Mouse (Mus musculus): Measurements from ENCODE around the gene Rnf215.
"Not testable (repeated sequence)": the region's sequence is repeated elsewhere in the genome, so short reads cannot be mapped to it uniquely, and the experiment has no call there.

Gene Rnf215

DNA sequence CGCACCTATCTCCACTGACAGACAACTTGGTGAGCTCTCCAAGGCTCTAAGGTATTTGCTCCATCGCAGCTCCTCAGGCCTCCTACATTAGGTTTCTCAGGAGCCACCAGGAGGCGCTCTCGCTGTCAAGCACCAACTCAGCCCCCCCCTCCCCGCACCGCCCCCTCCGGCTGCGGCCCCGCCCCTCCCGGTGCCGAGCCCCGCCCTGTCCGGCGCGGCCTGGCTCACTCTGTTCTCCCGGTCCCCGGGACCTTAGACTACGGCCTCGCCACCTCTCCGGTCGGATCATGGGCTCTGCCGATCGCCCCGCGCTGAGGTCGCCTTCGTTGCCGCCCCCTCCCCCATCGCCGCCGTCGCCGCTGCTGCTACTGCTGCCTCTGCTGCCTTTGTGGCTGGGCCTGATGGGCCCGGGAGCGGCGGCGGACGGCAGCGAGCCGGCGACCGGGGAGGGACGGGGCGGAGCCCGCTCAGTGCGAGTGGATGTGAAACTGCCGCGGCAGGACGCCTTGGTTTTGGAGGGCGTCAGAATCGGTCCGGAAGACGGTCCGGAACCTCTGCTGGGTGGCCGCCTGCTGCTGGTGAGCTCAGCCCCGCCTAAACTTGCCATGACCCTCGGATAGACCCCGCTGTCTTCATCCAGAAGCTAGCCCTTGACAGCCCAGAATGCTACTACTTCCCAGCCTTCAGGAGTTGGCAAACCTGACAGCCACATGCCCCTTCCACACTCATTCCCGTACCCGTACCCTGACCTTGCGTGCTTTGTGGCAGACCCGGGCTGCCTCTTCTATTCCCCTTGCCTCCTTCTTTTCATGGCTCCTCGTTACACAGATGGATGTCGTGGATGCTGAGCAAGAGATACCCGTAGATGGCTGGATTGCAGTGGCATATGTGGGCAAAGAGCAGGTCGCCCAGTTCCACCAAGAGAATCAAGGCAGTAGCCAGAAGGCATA, at the start of gene Rnf215:
Rnf215 (plus strand) TSS at position 217 of the 950 bp plus-strand sequence.
- DNase-seq (ENCODE audit: low spot score in 2 of 2) = peak; percentile 57 to 86

DNA sequence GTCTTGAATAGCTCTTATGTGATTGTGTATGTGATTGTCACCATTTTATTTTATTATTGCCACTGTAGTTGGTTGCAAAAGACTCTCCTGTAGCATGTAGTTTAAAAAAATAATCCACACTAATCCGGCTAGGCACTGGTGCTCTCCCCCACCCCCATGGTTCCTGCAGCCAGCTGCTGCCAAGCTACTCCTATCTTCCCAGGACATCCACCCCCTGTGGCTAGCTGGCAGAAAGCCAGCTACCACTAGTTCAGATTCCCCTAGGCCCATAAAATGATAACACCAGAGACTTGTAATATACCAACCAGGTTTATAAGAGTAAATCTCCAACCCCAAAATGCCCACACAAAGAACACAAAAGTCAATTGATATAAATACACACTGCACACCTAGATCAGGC, 48.8 kb upstream of the Rnf215 start:
- DNase-seq (ENCODE audit: low spot score in 2 of 2) = no peak

DNA sequence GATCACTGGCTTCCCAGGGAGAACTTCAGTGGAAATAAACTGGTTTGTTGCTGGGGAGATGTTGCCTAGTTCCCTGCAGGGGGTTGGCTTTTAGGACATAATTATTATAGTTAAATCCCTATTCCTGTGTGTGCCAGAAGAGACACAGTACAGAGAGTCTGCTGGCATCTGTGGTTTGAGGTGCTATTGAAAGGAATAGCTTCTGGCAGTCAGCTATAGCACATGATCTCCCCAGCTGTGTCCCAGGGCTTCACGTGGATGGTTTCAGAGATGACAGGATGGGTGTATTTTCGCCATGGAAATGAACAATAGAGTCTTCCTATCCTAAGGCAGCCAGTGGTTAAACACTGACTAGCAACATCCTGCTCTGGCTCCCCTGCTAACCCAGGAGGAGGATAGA, 47.7 kb upstream of the Rnf215 start:
- DNase-seq (ENCODE audit: low spot score in 2 of 2) = peak in 1 of 2 experiments; percentile 55

DNA sequence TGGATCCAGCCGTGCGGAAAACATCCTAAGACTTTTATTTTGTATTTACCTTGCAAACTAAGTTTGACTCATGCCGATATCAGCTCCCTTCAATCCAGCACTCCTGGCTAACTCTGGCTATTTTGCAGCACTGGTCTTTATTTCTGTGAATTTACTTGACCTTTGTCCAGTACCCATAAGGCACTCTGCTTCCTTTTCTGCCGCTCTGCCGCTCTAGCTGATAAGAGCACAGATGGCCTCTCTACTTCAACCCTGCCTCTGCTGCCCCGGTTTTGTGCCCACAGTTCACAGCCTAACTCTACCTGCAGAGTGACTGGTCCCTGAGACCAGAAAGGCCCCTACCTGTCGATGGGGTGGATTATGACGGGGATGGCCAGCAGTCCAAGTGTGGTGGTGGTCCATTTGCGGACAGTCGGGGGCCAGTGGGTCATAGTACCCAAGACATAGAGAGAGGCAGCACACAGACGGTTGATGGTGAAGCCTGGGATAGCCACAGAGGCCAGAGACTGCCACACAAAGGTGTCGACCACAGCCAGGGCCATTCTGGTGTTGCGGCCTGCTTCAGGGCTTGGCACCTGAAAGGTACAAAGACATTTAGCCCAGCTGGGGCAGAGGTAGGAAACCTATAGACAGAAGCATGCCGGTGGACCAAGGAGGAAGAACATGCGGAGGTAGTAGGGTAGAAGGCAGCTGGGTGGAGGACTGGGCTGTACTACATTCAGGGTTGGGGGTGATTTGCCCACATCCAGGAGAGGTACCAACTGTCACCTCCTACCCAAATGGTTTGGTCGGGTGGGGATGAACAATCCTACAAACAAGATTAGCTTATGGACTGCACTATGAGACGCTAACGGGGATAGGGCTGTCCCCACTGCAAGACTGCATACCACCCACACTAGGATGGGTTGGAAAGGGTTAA, 41.3 kb upstream of the Rnf215 start:
- DNase-seq (ENCODE audit: low spot score in 2 of 2) = peak in 1 of 2 experiments; percentile 66

DNA sequence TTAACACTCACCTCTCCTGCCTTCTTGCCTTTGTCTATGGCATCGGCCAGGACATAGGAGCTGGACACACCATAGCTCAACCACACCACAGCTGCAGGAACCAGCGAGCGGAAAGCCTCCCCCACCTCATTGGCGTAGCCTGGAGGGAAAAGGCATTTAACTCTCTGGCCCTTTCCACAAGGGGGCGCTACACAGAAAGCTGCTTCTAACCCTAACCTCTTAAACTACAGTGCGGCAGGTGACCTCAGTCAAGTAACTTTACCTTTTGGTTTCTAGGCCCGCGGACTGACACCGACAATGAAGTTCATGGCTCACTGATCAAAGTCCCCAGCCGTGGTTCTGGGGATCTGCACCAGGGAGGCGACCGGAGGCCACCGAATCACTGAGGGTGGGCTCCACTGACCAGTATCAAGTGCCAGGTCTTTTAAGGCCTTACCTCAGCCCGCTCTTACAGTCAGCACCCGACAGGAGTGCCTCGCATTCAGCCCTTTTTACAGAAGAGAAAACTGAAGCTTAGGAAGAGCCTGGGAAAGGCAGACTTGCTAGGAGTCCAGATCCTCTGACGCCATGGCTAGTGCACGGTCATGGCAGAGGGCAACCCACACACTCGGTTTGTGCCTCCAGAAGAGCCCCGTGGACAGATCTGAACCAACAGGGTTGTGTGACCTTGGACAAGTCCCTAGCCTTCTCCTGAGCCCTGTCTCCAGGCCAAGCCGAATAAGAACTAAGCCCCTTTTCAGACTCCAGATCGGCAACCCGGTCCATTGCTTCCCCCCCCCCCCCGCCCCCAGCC, 40.4 kb upstream of the Rnf215 start:
- peak; percentile 48 to 61 for DNase-seq (ENCODE audit: low spot score in 2 of 2)

DNA sequence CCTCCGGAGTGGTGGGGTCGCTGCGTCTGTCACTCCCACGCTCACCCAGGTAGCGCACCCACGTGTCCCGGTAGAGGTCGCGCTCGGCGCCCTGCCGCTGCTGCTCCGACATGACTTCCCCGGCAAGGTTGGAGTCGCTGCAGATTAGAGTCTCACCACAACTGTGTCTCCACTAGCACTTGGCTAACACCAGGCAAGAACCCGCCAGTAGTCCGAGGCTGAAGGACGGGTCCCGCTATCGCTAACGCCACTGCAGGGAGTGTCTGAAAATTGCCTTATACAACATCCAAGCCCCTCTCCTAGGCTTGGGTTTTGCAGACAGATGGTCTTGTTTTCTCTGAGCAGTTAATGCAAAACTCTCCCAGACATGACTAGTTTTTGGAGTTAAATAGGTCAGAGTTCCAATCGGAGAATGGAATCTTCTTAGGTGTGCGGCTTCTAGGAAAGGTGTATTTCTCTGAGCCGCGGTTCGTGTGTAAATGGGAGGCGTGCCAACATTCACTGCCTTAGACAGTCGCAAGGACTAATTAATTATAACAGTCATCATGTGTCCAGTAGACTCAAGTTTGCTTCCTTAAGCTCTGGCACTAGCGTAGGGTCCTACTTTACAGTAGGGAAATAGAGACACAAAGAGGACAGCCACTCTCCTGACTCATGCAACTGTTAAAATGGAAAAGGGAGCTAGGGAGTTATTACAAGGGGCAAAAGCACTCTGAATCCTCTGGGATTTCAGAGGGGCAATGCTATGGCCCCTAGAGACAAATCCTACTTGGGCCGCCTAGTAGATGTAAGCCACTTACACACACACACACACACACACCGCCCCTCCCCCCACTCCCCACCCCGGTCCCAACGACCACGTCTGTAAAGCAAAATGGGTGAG, 39.6 kb upstream of the Rnf215 start, which contains the start of gene Mtfp1:
Mtfp1 (minus strand) TSS at position 275 of the 883 bp plus-strand sequence.
- peak in 1 of 2 experiments; percentile 52 for DNase-seq (ENCODE audit: low spot score in 2 of 2)

DNA sequence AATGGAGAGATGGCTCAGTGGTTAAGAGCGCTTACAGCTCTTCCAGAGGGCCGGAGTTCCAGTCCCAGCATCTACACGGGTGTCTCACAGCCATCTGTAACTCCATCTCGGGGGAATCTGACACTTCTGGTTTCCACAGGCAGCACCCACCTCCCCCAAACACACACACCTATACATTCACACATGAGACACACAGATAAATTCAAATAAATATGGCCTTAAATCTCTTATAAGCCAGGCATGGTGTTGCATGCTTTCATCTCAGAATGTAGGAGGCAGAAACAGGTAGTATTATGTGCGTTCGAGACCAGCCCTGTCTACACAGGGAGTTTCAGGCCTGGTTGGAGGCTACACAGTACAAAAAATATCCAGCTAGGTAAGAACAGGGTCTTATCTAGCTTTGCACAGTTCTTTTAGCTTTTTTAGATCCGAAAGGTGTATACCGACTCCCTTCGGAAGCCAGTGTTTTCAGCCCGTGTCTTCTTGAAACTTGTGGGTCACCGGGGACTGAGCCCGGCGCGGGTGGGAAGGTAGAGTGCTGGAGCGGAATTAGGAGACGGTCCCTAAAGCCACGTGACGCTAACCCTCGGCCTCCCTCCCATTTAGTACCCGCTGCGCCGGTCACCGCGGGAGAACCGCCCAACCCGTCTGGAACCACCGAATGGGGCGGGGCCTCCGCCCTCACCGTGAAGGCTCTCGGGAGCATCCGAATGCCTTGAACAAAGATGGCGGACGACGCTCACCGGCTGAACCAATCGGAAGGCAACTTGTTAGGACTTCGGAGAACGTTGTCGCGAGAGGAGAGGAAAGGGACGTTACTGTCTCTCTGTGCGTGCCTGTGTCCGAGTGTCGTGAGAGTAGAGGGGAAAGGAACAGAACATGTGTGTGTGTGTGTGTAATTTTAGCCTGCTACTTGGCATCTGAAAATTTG, 38.7 kb upstream of the Rnf215 start:
- peak; percentile 97 to 98 for DNase-seq (ENCODE audit: low spot score in 2 of 2)

DNA sequence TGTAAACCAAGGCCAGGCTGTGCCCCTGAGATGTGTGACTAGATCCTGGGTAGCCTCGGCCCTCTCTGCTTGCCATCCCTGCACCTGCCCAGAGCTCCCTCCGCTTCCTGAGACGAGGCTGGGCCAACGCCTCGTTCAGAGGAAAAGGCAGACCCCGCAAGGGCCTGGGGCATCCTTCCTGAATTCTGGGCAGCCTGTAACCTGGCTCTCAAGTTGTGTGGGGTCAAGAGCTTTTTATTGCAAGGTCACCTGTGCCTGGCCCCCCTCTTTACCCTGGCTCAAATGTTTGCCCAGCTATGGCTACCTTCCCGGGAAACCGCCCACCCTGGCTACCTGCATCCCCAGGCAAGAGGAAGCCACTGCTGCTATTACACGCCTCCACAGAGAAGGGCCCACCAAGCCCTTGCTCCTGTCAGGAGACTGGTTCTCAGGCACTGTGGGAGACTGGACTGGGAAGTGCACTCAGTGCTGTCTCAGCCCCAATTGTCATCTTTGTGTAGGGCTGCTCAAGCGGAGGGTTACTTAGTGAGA, 37.8 kb upstream of the Rnf215 start:
- no peak for DNase-seq (ENCODE audit: low spot score in 2 of 2)

DNA sequence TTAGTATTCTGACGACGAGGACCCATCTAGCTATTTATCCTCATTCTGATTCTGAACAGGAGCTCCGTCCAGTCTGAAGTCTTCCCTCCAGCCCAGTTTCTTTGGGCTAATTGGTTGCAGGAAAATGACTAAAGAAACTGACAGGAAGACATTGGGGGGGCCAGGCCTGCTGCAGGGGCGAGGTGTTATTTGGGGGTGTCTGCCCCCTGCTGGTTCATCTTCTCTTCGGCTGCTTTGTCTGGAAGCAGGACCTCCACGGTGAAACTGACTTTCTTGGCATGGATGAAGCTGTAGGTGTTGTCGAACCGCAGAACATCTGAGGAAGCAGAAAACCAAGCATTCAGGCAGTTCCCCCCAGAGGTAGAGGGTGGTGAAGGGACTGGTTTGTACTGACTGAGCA, 36.9 kb upstream of the Rnf215 start:
- DNase-seq (ENCODE audit: low spot score in 2 of 2) = no peak

DNA sequence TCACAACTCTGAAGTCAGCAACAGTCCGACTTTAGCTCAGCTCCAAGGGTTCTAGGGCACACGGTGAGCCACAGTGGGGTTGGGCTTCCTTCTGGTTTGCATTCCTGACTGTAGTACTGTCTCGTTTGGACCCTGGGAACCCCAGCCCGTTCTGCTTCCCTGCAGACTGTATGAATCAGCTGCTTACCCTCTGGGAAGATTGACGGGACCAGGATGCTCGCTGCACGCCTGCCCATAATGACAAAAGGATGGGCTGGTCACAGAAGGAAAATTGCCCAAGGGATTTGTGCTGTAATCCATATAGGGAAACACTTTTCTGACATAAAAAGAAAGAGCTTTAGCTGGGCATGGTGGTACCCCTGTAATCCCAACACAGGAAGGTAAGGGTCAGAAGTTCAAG, 36.2 kb upstream of the Rnf215 start:
- DNase-seq (ENCODE audit: low spot score in 2 of 2) = no peak

DNA sequence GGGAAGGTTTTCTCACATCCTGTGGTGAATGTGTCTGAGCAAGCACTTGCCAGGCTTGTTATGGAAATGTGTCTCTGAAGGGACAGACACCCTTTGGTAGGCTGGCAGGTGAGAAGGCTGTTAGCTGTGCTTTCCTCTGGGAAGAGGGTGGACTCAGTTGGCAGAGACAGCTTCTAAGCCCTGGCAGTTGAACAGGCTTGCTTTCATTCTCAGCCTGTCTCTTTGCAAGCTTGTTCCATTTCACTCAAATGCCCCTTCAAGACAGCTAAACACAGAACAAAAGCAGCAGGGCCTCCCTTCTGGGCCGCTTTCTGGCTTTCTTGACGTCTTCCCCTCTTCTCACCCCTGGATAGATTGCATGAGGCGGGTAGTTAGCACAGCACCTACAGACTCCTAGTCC, 35.6 kb upstream of the Rnf215 start:
- DNase-seq (ENCODE audit: low spot score in 2 of 2) = no peak

DNA sequence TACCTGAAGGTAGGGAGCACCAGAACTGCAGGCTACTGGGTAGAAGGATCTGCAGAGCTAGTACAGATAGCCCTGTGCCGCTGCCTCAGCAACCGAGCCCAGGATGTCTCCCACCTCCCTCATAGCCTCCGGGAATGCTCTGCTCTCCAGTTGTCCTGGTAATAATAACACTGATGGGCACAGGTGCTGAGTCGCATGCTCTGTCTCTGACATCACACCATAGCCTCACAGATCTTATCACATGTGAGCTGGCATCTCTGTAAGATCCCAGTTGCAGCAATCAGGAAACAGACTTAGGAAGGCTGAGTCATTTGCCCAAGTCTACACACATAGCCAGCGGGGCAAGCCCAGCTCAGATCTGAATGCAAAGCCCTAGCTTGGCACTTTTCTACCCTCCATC, 33.2 kb upstream of the Rnf215 start:
- no peak for DNase-seq (ENCODE audit: low spot score in 2 of 2)

DNA sequence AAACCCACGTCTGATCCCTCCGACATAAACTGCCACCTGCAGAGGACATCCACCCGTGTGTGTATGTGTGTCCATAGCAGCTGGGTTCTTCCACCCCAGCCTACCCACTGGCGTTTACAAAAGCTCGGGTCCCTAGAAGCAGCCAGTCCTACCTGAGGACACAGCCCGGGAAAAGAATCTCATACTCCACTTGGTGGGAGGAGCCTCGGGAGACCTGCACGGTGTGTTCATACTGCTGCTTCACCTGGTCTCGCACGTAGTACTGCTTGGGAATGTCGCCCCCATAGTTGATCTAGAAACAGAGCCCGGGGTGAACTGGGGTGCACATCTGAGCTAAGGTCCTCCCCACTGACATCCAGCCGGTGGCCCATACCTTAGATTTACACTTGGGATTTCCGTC, 31.5 kb upstream of the Rnf215 start:
- no peak for DNase-seq (ENCODE audit: low spot score in 2 of 2)

DNA sequence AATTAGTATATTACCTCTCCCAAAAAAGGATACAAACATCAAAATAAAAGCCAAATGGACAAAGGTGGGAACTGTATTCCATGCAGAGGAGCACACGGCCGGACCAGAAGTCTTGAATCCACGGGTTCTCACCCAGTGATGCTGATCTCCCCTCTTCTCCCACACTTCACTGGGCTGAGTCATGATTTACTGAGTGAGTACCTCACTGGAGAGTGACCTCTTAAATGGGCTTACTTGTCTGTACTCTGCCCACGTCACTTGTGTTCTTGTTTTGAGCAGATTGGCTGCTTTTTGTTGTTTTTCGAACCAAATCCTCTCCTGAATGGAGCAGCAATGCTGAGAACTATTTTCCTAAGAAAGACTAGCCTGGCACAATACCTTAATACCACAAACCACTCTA, 30.0 kb upstream of the Rnf215 start:
- DNase-seq (ENCODE audit: low spot score in 2 of 2) = no peak

DNA sequence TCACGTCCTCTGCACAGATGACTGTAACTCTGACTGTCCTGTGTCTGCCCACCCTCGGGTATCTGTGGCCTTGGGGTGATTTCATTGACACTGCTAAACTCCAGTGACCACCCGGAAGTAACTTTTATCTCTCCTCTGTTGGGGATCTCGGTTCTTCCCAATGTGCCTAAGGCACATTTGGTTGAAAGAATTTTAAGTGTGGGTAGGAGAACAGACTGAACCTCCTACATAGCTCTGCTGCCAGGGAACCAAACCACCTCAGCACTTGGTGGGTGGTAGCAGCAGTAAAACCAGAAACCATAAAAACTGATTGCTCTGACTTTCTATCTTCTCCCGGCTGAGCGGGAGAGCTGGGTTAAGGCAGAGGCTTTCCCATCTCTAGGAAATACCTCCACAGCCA, 29.6 kb upstream of the Rnf215 start:
- no peak for DNase-seq (ENCODE audit: low spot score in 2 of 2)

DNA sequence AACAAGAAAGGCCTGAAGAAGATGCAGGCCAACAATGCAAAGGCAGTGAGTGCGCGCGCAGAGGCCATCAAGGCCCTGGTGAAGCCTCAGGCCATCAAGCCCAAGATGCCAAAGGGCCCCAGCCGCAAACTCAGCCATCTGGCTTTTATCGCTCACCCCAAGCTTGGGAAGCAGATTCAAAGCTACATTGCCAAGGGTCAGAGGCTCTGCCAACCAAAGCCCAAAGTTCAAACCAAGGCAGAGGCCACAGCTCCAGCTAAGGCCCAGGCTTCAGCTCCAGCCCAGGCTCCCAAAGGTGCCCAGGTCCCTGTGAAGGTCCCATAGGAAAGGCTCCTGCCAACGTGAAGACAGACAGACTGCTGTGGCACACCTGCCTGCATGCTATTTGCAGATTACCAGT, 27.1 kb upstream of the Rnf215 start:
- not testable (repeated sequence) for DNase-seq (ENCODE audit: low spot score in 2 of 2)

DNA sequence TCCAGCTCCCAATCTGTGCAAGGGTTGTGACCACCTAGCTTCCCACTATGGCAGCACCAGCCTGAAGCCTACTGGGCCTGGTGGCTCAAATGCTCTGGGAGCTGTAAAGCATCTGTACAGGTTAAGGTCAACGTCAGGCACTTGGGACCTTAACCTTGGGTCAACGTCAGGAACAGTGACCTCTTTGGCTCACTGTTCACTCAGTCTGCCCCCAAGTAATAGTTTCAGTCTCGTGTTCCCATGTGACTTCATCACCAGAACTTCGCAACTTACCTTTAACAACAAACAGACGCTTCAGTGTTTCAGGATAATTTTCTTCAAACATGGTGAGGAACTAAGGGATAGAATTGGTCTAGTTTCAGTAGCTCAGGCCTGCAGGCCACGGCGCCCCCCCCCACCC, 26.3 kb upstream of the Rnf215 start:
- DNase-seq (ENCODE audit: low spot score in 2 of 2) = no peak

DNA sequence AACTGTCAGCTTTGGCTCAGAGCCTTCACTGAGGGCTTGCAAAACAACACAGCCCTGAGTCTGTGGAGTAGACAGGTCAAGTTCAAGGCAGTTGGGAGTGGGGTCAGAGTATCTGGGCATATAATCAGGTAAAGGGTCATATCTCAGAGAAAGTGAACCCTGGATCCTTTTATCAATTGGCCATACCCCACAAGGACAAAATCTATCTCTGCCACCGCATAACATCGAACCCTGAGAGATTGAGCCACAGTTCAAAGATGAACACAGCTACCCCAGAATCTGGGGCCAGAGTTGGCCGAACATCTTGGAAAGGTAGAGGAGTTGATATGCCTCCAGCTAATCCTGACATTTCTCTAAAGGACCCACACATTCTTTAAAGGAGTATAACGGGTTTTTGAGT, 23.0 kb upstream of the Rnf215 start:
- DNase-seq (ENCODE audit: low spot score in 2 of 2) = no peak

DNA sequence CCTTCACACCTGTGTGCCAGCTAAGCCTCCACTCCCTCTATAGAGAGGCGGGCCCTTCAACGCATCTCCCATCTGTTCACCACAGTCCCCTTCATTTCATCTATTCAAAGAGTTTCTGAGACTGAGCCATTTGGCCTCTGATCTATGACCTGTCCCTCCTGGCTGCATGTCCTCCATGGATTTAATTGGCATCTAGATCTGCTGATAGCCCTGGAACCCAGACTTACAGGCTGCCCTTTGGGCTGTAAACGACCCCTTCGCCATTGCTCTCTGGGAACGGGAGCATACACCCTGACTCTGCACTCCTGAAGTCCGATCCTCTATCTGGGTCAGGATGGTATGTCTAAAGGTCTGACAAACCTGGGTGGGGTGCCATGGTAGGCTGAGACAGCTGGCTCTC, 22.1 kb upstream of the Rnf215 start:
- no peak for DNase-seq (ENCODE audit: low spot score in 2 of 2)

All from frontal cortex, postnatal 10 days (tissue).